Mouse (Mus musculus) CH12F3 (cell line): ENCODE measurements around the gene Ndufaf2.

Experiments used
- in situ Hi-C: fragments of 300-500 bp; cut with MboI; formaldehyde crosslinking; loops from 2 replicates; pipeline ENCODE4 v1.14.3; 2020; ENCODE audit warnings: low sequenced_read_pairs

Gene Ndufaf2

DNA sequence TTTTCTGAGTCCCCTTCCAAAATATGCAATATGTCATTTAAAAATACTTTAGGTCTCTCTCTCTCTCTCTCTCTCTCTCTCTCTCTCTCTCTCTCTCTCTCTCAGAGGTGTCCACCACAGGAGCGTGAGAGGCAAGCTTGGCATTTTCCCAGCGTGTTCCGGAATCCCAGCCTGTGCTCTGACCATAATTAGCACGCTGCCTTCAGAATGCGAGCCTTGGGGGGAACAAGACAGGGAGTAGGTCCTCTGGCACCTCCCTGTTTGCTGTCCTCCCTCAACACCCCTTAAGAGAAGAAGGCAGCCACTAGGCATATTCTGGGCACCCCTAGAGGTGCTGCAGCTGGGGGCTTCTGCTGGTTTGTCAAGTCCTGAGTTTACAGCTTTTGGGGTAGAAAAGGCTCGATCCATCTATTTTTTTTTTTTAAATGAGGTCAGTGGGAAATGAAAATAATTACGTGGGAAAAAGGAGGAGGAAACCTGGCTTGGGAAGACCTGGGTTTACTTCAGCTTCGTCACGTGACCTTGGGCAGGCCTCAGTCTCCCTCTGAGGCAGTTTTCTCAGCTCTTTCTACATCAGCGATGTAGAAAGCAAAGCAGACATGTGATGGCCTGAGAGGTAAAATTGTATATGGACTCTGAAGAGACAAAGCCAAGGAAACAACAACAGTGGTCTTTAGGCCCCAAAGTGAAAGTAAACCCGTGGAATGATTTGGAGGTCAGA is 187.8 kb downstream of the Ndufaf2 start:
- in situ Hi-C loops = no loop called here

DNA sequence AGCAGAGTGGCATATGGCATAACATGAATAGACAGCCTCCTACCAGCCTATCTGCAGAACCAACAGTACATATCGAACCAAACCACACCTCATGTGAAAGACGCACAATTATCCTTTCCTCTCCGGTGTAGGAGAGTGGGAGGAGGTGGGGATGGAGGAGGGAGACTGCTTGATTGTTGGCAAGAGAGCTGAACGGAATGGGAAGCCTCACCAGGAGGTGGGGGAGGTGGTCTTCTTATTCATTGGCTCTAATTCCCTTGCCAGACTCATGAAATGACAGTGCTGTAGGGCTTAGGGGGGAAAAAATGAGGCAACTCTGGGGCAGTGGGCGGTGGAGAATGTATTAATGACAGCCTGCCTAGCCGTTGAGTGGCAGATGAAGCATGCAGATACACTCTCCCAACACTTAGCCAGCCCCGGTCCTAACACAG is 188.4 kb downstream of the Ndufaf2 start:
- in situ Hi-C loops = no loop called here

DNA sequence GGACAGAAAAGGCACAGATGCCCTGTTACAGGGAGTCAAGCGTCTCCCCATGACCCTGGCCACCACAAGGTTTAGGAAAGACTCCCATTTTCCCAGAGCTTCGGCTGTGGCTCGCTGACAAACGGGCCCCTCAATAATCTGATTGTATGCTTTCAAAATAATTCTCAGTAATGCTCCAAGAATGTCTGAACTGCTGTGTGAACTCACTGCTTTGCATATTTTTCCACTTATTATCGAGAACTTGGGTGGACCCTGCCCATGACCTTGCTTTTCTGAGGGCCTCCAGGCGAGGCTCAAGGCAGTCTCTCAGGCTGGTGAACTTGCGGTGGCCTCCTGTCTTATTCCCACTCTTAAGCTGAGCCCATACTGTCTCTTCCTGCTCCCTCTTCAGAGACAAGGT is 193.8 kb downstream of the Ndufaf2 start:
- in situ Hi-C loops = no loop called here

DNA sequence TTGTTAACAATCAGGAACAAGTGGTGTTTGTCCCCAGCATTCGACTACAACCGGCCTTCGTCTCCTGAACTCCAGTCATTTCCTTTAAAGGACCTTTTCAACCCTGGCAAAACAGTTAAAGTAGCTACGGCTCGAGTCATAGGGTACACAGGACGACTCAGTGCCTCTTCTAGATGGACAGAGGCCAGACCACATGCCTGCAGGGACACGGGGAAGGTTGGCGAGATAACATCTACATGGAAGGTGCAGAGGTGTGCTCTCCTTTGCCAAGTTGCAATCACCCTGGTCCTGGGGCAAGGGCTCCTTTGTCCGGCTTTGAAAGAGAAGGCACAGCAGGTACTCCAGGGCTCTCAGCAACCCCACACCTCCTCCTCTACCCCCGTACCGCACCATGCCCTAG is 195.0 kb downstream of the Ndufaf2 start:
- in situ Hi-C loops = no loop called here

DNA sequence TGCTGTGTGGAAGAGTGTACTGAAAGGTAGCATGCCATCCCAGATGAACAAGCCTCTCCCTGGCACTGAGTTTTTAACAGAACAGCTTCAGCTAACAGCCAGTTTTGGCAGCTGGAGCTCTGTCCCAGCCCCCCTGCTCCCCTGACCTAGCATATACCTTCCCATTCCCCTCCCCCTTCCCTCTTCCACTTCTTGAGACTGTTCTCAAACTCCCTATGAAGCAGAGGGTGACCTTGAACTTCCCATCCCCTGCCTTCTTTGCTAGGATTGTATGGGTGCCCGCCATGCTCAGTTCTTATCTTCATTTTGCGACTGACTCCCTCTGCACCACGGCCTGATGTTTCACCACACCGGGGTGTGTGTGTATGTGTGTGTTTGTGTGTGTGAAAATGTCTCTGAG is 195.7 kb downstream of the Ndufaf2 start:
- in situ Hi-C loops = no loop called here

DNA sequence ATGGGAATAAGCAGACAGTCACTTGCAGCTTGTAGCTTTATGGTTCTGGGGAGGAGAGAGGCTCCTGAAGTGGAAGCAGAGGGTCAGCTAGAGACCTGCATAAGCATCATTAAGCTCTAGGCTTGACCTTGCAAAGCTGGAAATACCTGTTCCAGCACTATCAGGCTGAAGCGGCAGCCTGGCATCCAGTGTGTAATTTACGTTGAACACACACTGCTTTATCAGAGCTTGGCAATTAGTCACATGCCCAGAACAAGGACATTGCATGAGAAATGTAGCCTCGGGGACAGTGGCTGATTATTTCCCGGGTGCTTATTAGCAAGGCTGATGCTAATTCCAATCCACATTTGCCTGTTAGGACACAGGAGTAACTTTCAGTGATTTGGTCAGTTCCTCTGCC is 196.5 kb downstream of the Ndufaf2 start:
- in situ Hi-C loops = no loop called here

DNA sequence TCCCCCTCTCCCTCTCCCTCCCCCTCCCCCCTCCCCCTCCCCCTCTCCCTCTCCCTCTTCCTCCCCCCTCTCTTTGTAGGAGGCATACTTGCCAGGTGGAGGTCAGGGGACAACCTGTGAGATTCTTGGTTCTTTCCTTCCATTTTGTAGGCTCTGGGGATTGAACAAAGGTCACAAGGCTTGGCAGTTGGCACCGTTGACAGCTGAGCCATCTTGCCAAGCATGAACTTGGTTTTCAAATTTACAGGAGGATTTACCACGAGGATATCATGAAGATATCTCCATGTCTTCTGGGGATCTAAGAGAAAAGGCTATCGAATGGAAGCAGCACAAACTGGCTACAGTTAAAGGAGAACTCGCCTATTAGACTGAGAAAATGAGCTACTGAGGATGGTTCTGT is 196.9 kb downstream of the Ndufaf2 start:
- in situ Hi-C loops = no loop called here

GRCm38 (mm10) chr13:107960549-107960948 is 197.9 kb downstream of the Ndufaf2 start:
- in situ Hi-C loops = no loop called here

DNA sequence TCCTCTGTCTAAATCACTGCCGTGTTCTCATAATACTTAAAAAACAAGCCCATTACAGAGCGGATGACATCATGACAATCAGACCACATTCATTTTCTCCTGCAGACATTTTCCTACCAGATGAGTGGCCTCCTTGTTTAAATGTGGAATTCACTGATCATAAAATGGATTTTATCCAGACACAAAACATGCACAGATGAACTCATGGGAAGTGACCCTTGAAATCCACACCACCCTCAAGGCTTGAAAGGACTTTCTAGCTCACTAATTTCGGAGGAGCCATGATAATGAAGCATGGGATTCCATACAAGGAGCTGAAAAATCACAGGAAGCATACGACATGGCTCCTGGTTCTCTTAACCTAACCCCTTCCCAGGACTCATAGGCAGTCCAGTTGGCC is 198.5 kb downstream of the Ndufaf2 start:
- in situ Hi-C loops = no loop called here

- in situ Hi-C loops = no loop called here
These were observed 202.2 kb downstream of the Ndufaf2 start for GRCm38 (mm10) chr13:107956246-107956645.

GRCm38 (mm10) chr13:107955327-107956110 is 202.9 kb downstream of the Ndufaf2 start:
- in situ Hi-C loops = no loop called here

DNA sequence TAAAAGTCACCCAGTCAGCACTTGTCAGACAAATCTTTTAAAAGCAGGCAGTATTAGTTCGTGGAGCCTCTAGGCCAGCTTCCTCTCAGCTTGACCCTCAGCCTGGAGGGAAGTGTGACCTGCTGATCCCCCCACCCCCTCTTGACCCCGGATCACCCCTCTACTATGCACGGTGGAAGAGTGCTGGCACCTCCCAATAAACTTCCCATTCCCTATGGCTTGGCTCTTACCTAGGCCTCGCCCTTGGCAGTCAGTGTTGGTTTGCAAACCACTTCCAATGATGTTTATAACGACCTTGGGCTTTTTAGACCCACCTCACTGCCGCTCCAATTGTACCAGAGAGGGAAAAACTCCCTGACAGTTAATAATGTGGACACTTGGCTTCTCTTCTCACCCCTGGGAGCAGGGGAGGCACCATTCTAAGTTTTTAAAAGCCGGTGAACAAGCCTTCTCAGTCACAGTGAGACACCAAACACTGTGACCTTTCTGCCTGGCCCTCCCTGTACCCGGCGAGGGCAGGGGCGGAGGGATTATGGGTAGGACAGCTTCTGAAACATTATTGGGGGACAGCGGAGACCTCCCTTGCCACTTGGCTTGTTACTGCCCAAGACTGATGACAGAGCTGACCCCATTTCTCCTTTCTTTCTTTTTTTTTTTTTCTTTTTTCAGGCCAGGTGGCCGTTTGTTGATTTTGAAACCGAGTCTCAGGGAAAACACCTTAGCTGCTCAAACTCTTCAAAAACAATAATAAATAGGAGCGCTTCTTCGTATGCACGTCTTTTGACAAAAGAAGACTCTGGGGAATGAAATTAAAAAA is 203.8 kb downstream of the Ndufaf2 start:
- in situ Hi-C loops = no loop called here

- in situ Hi-C loops = no loop called here
These were observed 204.4 kb downstream of the Ndufaf2 start for GRCm38 (mm10) chr13:107954100-107954444.
